In the genomic region with DNA sequence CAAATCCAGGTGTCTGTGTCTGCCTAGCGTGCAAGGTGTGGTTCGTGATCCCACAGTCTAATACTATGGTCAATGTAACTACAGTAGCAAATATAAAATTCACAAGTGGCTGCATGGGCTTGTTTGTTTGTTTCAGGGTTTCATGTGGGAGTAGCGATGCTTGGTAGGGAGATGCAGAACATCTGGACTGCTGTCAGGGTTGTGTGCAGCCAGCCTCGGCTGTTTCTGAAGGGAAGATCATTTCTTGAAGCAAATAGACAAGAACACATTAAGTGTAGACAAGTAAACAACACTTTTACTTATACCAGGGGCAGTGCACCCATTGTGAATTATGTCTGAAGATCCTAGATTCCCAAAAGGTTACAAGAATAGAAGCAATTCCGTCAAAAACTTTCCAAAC, we compare ENCODE assay signal across 29 mouse cellular contexts. TPM values are rescaled to one million over a fixed set of nuclear protein-coding genes. Genes with fewer than 3 reads are reported as not detected.
"Had no signal": no experiment of that assay in that cellular context is flagged by ENCODE, and none has a peak within 500 bp of the region (broad histone marks: within the 10 kb centered on the region; RNA-seq: fewer than 3 reads in every experiment).

No protein-coding gene starts in this region.

- H3K27me3 ChIP-seq: heart, embryonic 13.5 days; heart, embryonic 15.5 days; hindbrain, embryonic 13.5 days; hindbrain, embryonic 15.5 days; limb, embryonic 13.5 days; limb, embryonic 15.5 days had no signal

- H3K4me1 ChIP-seq: heart, embryonic 13.5 days; heart, embryonic 15.5 days; hindbrain, embryonic 13.5 days; hindbrain, embryonic 15.5 days; limb, embryonic 15.5 days had no signal

- H3K9me3 ChIP-seq: heart, embryonic 13.5 days; heart, embryonic 15.5 days; hindbrain, embryonic 13.5 days; hindbrain, embryonic 15.5 days; limb, embryonic 13.5 days; limb, embryonic 15.5 days had no signal

- ATAC-seq: forebrain, postnatal 0 days; hindbrain, postnatal 0 days; intestine, embryonic 16.5 days had no signal

- DNase-seq: forebrain, postnatal 0 days; gastrocnemius, postnatal 14 days; gastrocnemius, postnatal 36 days; heart, adult 11 months; heart, adult 2 months; heart, postnatal 14 days; heart, postnatal 36 days; kidney, adult 11 months; kidney, adult 2 months; kidney, postnatal 14 days; kidney, postnatal 36 days; layer of hippocampus, adult 9-11 months; layer of hippocampus, postnatal 36 days; left cerebral cortex, postnatal 4 days had no signal

- H3K9ac ChIP-seq: forebrain, postnatal 0 days; heart, embryonic 13.5 days; heart, embryonic 15.5 days; hindbrain, embryonic 13.5 days; hindbrain, embryonic 15.5 days; limb, embryonic 13.5 days; limb, embryonic 15.5 days had no signal

- H3K4me2 ChIP-seq: heart, embryonic 11.5 days; heart, embryonic 13.5 days; heart, embryonic 15.5 days; hindbrain, embryonic 13.5 days; hindbrain, embryonic 15.5 days; limb, embryonic 13.5 days; limb, embryonic 15.5 days had no signal

- H3K4me3 ChIP-seq: heart, adult 2 months; heart, embryonic 13.5 days; heart, embryonic 15.5 days; hindbrain, embryonic 13.5 days; hindbrain, embryonic 15.5 days; limb, embryonic 13.5 days; limb, embryonic 15.5 days had no signal

- H3K27ac ChIP-seq: heart, adult 2 months; heart, embryonic 13.5 days; heart, embryonic 15.5 days; hindbrain, embryonic 13.5 days; hindbrain, embryonic 15.5 days; hindbrain, postnatal 0 days; kidney, postnatal 0 days; limb, embryonic 13.5 days; limb, embryonic 15.5 days had no signal

- H3K36me3 ChIP-seq: heart, embryonic 13.5 days; heart, embryonic 15.5 days; hindbrain, embryonic 13.5 days; hindbrain, embryonic 15.5 days; limb, embryonic 13.5 days; limb, embryonic 15.5 days had no signal

RNA-seq across cellular contexts. Expression of a gene that starts 36.6 kb away (rescaled TPM):
- polyA plus RNA-seq: forebrain, postnatal 0 days; heart, adult 2 months; heart, embryonic 11.5 days; heart, embryonic 13.5 days; heart, embryonic 15.5 days; heart, postnatal 0 days; hindbrain, embryonic 11.5 days; hindbrain, embryonic 13.5 days; hindbrain, embryonic 15.5 days; hindbrain, postnatal 0 days; intestine, embryonic 16.5 days; kidney, embryonic 14.5 days; kidney, postnatal 0 days; large intestine, adult 2 months; limb, embryonic 11.5 days; limb, embryonic 13.5 days; limb, embryonic 15.5 days had no signal
